Mouse (Mus musculus) olfactory bulb, adult 2 months (tissue): ENCODE measurements at regions not wholly inside any gene's neighbourhood (a gene's known extent, or its start where the extent isn't known, plus 50 kb on each side); places are given as distances from the start of the nearest gene placed in this dataset.

Source experiments
- CTCF ChIP-seq: fragments of 200-500 bp; IDR thresholded peaks from 2 replicates; pipeline ENCODE4 v1.5.1; 2012; ENCODE audit warnings: low read depth, mild to moderate bottlenecking, low read length, moderate library complexity; ENCODE audit not compliant: insufficient read depth
- POLR2A ChIP-seq: fragments of 200-500 bp; IDR thresholded peaks from 2 replicates; pipeline ENCODE4 v1.6.1; 2012; ENCODE audit warnings: mild to moderate bottlenecking, low read depth, low read length, moderate library complexity; ENCODE audit not compliant: insufficient read depth

GRCm38 (mm10) chr14:60559376-60559775 is 74.4 kb upstream of the Spata13 start:
- TF ChIP-seq POLR2A = no peak
- TF ChIP-seq CTCF = no peak
